Mouse (Mus musculus): Measurements from ENCODE around the gene Cdk15. TPM values are rescaled to one million over a fixed set of nuclear protein-coding genes. Genes with fewer than 3 reads are reported as not detected.
A peak's percentile ranks its signal among the peaks of the same experiment; 100 is the strongest.

The Cdk15 gene
- polyA plus RNA-seq, 1 experiment from 2014 or later, result 0.20 TPM

DNA sequence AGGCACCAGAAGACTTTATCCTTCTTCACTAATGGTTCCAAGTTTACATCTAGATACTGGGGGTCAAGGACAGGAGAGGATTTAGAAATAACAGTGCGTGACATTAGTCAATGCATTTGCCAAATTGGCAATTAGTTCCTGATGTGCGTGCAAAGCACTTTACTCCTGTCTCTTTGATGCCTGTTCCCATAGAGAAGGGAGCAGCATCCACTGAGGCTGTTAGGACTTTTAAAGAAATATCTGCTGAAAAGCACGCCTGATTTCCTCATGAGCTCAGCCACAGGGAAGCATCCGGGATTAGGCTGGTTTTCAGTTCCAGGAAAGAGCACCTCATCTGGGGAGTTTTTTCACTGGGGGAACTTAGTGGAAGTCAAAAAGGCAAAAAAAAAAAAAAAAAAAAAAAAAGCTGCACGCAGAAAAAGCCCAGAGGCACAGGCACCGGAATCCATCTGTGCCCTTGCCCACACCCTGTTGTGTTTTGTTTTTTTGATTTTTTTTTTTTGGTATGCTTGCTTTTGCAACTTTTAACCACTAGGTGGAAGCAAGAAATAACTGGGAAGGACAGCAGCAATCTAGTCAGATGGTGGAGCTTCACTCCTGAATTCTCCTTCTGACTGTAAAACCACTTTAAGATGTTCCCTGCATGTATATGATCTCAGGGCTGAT, 59.8 kb downstream of the Cdk15 start:
- H3K36me3 ChIP-seq (replicated peaks; ENCODE audit: insufficient read depth, low read length), result no peaks in the 10 kb centered on the region
- 13% methylated on average over 6 of the region's 6 CpGs for WGBS (ENCODE audit: insufficient replicate concordance)
- no peak overlapping the region for H3K9ac ChIP-seq (replicated peaks)
- H3K4me3 ChIP-seq (ENCODE audit: low read depth, low read length), result no peak overlapping the region
- peak overlapping the region; percentile 29; the same call in 1 of the 2 replicates for H3K27ac ChIP-seq (ENCODE audit: low read depth)
- DNase-seq, result no peak
- ATAC-seq, result no peak
- TF ChIP-seq CTCF (IDR thresholded peaks at IDR 0.05; ENCODE audit: low read depth), result peak; percentile 78
- TF ChIP-seq EP300 (IDR thresholded peaks at IDR 0.05; ENCODE audit: low read depth), result no peak
- H3K4me1 ChIP-seq (ENCODE audit: insufficient read depth), result peaks cover 16% of the 10 kb centered on the region; the same call in 1 of the 2 replicates
- no peaks in the 10 kb centered on the region for H3K27me3 ChIP-seq (ENCODE audit: insufficient read depth, low read length)
- H3K4me2 ChIP-seq (ENCODE audit: low read depth, low read length), result peak overlapping the region; percentile 54
- no peaks in the 10 kb centered on the region for H3K9me3 ChIP-seq (ENCODE audit: low read length)

DNA sequence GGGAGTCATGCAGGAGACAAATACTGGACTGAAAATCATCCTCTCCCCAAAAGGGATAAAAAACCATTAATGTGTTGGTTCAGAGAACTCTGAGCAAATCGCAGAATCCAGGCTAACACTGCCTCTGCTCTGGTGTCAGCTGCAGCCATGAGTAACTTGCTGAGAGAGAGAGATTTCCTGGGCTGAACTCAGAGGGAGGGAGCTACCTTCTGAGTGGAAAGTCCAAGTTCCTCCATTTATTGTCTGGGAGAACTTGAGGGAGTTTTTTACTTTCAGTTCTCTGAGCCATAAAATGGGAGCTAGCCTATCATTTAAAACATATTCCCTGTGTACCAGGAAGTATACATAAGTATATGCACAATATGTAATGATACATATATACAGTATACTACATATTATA, 60.7 kb downstream of the Cdk15 start:
- H3K36me3 ChIP-seq (replicated peaks; ENCODE audit: insufficient read depth, low read length), result no peaks in the 10 kb centered on the region
- DNase-seq (no peak), ATAC-seq (no peak)
- H3K9me3 ChIP-seq (ENCODE audit: low read length), result no peaks in the 10 kb centered on the region
- H3K4me1 ChIP-seq (ENCODE audit: insufficient read depth), result peaks cover 17% of the 10 kb centered on the region
- WGBS (ENCODE audit: insufficient replicate concordance), result 74% methylated on average over 1 of the region's 1 CpGs
- H3K27ac ChIP-seq (ENCODE audit: low read depth), result no peak overlapping the region
- no peaks in the 10 kb centered on the region for H3K27me3 ChIP-seq (ENCODE audit: insufficient read depth, low read length)
- no peak for TF ChIP-seq CTCF (IDR thresholded peaks at IDR 0.05; ENCODE audit: low read depth)
- no peak for TF ChIP-seq EP300 (IDR thresholded peaks at IDR 0.05; ENCODE audit: low read depth)
- no peak overlapping the region for H3K9ac ChIP-seq (replicated peaks)
- no peak overlapping the region for H3K4me3 ChIP-seq (ENCODE audit: low read depth, low read length)
- H3K4me2 ChIP-seq (ENCODE audit: low read depth, low read length), result no peak overlapping the region

DNA sequence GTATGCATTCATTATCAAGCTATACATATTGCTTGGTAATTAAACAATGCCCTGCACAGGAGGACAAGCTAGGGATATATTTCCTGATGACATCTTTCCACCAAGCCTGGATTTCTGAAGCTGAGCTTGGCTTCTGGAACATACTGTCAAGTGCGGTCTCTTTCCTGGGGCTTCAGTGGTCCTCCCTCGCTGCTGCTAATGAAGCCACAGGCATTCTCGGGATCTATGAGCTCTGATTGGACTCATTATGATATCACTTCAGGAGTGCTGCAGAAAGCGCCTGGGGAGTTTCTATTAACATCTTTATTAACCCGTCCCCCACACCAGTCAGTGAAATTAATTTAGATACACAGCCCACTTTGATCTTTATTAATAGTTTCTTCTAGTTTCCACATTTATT, 62.2 kb downstream of the Cdk15 start:
- DNase-seq (no peak), ATAC-seq (no peak)
- WGBS (ENCODE audit: insufficient replicate concordance), result 83% methylated on average over 5 of the region's 5 CpGs
- no peak overlapping the region for H3K4me3 ChIP-seq (ENCODE audit: low read depth, low read length)
- H3K9me3 ChIP-seq (ENCODE audit: low read length), result no peaks in the 10 kb centered on the region
- H3K36me3 ChIP-seq (replicated peaks; ENCODE audit: insufficient read depth, low read length), result no peaks in the 10 kb centered on the region
- peaks cover 20% of the 10 kb centered on the region for H3K4me1 ChIP-seq (ENCODE audit: insufficient read depth)
- H3K4me2 ChIP-seq (ENCODE audit: low read depth, low read length), result no peak overlapping the region
- no peak overlapping the region for H3K9ac ChIP-seq (replicated peaks)
- no peak overlapping the region for H3K27ac ChIP-seq (ENCODE audit: low read depth)
- TF ChIP-seq EP300 (IDR thresholded peaks at IDR 0.05; ENCODE audit: low read depth), result no peak
- no peak for TF ChIP-seq CTCF (IDR thresholded peaks at IDR 0.05; ENCODE audit: low read depth)
- H3K27me3 ChIP-seq (ENCODE audit: insufficient read depth, low read length), result no peaks in the 10 kb centered on the region

DNA sequence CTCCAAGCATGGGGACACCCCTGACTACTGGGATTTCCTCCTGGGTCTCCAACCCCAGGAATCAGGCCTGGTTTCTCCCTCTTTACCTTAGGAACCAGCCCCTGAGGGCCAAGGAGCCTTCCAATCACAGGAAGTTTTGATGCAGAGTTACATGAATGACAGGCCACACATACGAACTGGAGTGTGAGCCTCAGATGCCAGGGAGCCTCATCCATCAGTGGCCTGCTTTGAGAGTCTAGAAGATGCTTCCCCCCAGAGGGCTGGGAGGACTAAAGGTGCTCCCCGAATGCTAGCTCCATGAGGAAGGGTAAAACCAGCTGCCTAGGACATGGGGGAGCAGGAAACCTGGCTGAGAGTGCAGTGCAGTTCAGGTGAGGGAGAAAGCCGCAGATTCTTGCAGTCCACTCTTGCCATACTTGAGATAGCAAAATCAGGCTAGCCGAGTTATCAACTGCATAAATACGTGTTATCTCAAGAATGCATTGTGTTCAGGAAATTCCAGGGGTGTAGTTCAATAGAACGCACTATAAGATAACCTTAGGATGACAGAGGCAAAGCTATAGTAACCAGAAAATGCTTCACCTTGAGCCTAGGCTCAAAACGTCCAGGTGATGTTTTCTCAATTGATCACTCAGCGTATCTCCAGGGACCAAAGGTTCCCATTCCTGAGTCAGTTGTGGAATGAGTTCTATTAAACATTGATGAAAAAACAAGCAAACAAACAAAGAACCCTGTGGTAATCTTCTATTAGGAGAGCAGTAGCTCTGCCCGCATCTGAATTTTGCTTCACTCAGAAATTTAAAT, 64.6 kb downstream of the Cdk15 start:
- Histone ChIP-seq H3K4me1 (ENCODE audit: insufficient read depth) (peaks cover 20% of the 10 kb centered on the region), H3K9ac (replicated peaks) (no peak overlapping the region), H3K4me2 (ENCODE audit: low read depth, low read length) (peak overlapping the region; percentile 44), H3K9me3 (ENCODE audit: low read length) (no peaks in the 10 kb centered on the region), H3K27me3 (ENCODE audit: insufficient read depth, low read length) (no peaks in the 10 kb centered on the region), H3K36me3 (replicated peaks; ENCODE audit: insufficient read depth, low read length) (no peaks in the 10 kb centered on the region), H3K27ac (ENCODE audit: low read depth) (peak overlapping the region; percentile 81), H3K4me3 (ENCODE audit: low read depth, low read length) (no peak overlapping the region)
- DNase-seq (no peak), ATAC-seq (peak; percentile 89)
- TF ChIP-seq EP300 (IDR thresholded peaks at IDR 0.05; ENCODE audit: low read depth) (no peak), CTCF (IDR thresholded peaks at IDR 0.05; ENCODE audit: low read depth) (no peak)
- 34% methylated on average over 9 of the region's 9 CpGs for WGBS (ENCODE audit: insufficient replicate concordance)

DNA sequence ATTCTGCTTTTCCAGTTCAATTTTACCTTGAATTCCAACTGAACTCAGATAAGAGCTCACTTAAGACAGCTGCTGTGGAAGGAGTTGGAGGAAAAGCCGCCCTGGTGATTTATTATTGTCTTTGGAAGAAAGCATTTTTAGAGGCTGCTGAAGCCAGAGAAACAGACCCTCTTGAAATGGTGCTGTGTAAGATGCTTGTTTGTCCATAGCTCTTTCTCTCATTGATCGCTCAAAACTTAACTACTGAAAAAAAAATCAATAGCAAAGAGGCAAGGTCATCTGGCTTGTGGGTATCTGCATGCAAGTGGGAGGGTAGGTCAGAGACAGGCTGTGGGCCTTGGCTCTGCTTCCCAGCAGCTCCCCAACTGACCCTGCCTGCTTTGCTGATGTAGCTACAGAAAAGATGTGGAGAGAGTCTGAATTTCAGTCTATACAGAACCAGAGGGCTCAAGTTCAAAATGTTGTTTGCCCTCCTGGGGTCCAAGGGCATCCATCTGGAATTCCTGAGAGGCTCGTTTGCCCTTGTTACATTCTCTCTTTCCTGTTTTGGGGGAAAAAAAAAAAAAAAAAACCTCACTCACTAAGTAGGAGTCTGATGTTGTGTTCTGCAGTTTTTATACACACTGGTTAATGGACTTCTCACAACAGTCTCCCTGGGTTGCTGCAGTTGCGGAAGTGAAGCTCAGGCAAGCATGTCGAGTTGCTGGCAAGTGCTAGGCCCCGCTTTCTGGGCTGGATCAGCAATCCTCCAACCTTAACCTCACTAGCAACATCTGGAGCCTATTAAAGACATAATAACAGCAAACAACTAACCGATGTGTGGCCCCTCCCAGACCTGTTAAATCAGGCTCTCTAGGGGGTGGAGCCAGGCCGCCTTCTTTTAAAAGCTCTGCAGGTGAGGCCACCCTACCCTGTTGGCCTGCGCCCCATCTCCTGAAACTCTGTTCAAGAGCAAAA, 65.5 kb downstream of the Cdk15 start:
- Histone ChIP-seq H3K4me1 (ENCODE audit: insufficient read depth) (peaks cover 20% of the 10 kb centered on the region), H3K27ac (ENCODE audit: low read depth) (peak overlapping the region; percentile 81), H3K36me3 (replicated peaks; ENCODE audit: insufficient read depth, low read length) (no peaks in the 10 kb centered on the region), H3K4me2 (ENCODE audit: low read depth, low read length) (peak overlapping the region; percentile 44), H3K4me3 (ENCODE audit: low read depth, low read length) (no peak overlapping the region), H3K9ac (replicated peaks) (no peak overlapping the region), H3K9me3 (ENCODE audit: low read length) (no peaks in the 10 kb centered on the region), H3K27me3 (ENCODE audit: insufficient read depth, low read length) (no peaks in the 10 kb centered on the region)
- WGBS (ENCODE audit: insufficient replicate concordance), result 51% methylated on average over 9 of the region's 9 CpGs
- peak; percentile 82 for ATAC-seq
- peak; percentile 26 for DNase-seq
- TF ChIP-seq EP300 (IDR thresholded peaks at IDR 0.05; ENCODE audit: low read depth) (no peak), CTCF (IDR thresholded peaks at IDR 0.05; ENCODE audit: low read depth) (no peak)

Measured in liver, postnatal 0 days (tissue).